Mouse (Mus musculus): ENCODE results near the gene Stxbp6.
"Not testable (repeated sequence)": the region's sequence is repeated elsewhere in the genome, so short reads cannot be mapped to it uniquely, and the experiment has no call there.

Stxbp6 gene

DNA sequence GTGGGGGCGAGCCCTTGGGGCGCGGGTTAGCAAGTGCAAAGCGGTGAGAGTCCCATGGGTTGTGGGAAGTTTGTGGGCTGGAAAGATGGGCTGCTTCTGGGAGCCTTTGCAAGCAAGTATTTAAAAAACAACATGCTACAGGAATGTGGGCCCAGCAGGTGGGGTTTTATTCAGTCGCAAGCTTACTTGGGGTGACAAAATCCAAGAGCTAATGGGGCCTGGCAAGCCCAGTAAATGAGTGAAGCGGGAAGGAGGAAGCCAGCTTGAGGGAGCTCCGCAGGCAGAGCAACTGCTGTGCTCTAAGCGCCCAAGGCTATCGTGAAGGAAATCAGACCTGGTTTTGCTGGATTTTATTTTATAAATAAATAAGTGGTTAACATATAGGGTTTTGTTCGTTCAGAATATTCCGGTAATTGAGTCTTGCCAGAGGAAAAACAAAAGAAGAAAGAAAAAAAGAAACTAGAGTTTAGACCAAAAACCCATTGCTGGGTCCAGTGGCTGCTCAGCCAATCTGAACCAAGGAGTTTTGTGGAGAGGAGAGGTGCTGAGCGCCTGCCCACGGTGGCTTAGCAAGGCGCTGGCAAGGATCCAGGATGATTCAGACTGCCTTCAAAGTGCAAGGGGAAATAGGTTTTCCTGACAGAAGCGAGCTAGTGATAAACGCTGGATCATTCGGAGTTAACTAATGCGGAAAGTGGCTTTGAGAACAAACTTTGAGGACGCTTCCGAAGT lies at the start of gene Stxbp6:
Stxbp6 (minus strand) TSS at position 99 of the 732 bp plus-strand sequence.
- DNase-seq, result peak in 1 of 2 experiments; percentile 9

DNA sequence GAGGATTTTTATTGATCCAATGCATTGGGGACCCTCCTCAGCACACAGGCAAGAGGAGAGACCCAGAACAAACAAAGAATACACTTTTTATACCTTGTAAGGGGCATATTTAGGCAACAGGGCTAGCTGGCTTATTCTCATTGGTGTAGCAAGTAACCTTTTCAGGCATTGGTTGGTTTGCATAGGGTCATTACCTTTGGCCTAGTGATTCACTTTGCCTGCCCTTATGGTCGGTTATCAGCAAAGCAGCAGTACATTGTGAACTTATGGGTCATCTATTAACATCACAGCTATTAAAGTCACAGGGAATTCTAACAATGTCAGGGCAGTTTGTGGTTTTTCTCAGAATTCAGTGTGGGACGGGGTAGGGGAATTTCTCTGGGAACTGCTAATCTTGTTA lies 28.4 kb upstream of the Stxbp6 start:
- not testable (repeated sequence) for DNase-seq

DNA sequence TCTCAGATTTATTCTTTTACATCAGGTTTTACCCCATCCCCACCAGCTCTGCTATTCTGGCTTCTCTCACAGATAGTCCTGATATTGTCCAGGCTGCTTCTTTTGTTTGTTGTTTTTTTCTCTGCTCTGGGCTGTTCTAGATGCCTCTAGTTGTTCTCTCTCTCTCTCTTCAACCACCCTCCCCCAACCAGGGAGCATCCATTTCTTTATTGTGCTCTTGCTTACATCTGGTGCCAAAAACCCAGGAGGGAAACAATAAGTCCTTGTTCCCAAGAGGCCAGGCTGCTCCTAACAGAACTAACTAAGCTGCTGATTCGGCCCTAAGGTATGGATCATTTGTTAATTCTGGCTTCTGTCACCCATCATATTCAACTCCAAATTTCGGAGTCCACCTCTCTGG lies 19.2 kb upstream of the Stxbp6 start:
- DNase-seq, result no peak

DNA sequence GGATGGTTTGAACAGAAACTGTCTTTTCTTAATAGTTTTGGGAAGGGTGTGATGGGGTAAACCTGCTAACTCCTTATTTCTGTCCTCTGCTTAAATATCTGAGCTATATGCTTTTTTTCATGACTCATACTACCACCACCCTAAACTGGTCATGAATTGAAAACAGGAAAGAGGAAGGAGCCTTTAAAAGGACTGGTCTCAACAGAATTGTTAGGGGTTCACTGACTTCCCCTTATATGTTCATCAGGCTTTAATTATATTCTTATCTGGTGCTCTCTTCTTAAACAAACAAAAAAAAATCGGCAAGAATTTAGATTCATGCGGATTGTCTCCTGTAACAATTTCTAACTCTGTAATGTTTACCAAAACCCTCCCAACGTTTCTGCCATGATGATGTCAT lies 17.9 kb upstream of the Stxbp6 start:
- DNase-seq, result no peak

DNA sequence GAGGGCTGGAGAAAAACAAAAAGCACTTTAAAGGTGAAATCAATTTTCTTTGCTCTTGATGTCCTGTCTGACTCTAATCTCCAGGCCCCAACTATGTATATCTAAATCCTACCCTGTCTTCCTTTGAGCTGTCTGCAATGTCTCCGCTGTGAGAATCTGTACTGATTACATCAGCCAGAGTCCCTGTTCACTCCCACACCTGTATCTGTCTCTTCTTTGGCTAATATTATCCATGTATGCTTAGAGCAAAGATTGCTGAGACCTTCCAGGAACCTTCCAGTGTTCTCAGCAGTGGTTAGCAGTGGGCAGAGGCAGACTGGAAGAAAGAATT lies 8.6 kb upstream of the Stxbp6 start:
- DNase-seq, result no peak

DNA sequence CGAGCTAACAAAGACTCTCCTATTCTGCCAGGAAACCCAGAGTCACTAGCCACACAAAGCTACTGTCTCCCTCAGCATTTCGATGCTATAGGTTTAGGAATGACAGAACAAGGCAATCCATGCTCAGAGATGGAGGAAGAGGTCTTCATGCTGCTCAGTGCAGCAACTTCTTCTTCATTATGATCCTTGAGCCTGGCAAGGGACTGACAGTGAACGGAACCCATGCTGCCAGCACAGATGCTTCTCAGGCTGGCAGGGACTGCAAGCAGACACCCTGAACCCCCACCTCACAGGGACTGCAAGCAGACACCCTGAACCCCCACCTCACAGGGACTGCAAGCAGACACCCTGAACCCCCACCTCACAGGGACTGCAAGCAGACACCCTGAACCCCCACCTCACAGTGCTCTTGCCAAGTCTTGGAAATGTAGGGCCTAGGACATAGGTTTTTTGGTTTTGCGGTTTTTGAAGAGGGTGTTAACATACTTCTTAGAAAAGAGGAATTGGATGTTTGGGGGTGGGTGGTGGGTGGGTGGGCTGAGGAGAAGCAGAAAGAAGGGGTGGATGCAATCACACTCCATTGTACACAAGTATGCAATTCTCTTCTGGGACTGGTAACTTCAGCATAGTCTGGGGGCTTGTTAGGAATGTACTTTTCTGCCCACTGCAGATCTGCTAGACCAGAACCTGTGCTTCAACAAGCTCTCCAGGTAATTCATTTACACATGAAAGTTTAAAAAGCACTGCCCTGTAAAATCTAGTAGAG lies 8.1 kb upstream of the Stxbp6 start:
- DNase-seq, result no peak

DNA sequence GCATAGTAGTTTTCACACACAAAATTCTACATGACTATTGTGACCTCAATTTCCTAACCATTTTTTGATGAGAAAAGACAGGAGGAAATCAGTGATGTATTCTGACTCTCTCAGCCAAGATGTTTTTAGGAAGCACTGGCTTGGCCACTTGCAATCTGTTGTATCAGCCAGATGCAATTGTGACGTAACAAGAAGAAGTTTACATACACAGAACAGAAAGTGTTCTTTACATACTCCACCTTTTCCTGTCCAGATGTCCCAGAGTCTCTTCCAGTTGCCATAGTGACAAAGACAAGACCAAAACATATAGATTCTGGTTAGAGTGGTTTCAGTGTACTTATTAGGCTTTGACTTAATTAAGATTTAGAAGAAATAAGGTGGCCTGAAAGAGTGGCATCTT lies 7.1 kb upstream of the Stxbp6 start:
- DNase-seq, result no peak

DNA sequence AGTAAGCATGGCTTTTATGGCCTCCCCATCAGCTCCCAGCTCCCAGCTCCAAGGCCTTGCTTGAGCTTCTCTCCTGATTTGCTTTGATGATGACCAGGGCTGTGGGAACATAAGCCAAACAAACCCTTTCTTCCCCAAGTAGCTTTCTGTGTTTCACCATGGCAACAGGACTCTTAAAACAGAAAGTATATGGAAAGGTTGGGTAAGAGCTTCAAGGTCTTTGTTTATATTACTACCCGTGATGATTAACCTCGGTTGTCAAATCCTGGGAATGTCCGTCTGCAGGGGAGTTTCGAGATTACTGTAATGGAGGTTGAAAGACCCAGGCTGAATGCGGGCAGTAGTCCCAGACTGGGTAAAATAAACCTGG lies 6.2 kb upstream of the Stxbp6 start:
- DNase-seq, result no peak

DNA sequence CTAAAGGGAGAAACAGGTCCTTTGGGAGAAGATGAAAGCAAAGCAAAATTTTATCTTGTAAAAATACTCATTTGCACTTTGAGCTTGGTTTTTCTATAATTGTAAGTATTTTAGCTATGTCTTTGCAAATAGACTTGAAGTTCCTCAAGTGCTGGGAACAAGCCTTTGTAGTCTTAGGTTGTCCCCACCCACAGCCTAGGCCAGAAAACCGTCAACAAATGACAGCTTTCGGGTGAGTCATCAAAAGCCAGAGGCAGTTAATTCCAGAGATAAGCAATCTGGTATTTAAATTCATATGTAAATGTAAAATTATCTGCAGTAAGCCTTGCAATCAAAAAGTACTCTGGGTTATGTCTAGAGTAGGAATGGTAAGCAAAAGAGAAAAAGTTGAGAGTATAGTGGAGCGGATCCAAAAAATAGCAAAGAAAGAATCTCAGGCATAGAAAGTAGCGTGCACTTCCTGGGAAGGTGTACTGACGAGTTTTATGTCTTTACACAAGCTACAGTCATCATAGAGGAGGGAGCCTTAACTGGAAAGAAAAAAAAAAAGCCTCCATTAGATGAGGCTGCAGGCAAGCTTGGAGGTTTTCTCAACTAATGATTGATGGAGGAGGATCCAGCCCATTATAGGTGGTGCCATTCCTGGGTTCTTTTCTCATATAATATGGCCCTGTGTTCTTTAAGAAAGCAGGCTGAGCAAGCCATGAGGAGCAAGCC lies 5.7 kb upstream of the Stxbp6 start:
- no peak for DNase-seq

DNA sequence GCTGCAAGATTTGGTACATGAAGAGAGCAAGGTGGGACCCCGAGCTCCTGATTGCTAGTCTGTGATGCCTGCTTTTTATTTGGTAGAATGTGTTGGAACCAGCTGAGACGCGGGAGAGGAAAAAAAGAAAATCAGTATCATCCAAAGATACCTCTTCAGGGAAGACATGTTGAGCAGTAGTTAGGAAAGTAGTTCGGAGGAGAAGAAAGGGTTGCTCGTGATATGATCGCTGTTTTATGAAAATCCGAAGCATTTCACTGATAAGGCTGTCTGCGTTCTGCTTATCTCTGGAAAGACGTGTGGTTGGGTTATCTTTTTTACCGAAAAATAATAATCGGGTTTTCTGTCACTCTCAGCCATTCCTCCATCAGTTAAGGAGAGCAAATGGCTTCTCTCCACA lies 1.1 kb upstream of the Stxbp6 start:
- DNase-seq, result no peak

DNA sequence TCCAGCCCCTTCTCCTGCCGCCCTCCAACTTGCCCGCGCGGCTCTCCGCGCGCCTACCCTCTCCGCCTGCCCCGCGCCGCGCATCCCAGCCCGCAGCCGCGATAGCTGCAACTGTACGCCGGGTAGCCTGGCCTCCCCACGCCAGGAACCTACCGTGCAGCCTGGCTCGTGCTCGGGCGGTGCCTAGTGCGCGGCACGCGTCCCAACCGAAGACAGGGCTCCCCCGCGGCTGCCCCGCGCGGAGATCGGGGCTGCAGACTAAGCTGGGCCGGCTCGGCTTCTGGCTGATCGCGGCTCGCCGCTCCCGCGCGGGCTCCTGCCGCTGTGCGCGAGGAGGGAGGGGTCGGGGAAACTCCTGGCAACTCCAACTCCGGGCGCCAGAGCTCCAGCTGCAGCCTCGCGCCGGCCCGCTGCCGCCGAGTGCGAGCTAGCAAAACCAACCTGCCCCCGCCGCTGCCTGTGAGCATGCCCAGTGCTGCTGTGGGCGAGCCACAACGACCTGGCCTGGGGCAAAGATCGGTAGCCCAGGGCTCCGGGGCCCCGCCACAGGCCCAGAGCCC lies 387 bp downstream of the Stxbp6 start:
- peak; percentile 24 to 27 for DNase-seq

DNA sequence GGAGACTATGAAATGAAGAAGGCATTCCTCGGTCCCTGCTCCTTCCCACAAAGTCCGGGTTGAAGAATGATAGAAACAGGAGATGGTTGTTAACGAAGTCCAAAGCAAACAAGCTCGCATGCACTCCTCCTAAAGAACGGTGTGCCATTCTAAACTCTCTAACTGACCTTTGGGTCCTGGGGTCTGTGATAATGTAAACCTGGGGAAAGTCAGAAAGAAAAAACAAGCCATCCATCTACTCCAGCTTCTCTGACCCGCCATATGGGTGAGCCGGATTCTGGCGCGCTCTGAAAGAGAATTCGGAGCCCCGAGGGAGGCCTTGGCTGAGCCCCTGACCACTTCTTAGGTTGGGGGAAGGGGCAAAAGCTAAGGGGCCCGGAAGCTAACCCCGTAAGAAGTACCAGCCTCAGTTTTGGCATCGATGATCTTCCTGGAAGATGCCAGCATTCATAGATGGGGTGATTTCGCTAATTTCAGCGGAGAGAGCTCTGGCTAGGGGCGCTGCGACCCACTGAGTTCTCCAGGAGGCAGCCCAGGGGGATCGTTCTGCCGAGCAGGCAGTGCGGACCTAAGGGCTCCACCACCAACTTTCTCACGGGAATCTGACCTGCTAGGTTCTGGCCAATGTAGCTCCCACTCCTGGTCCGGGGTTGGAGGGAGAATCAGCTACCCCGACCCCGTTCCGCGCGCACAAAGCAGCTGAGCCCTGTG lies 1.0 kb downstream of the Stxbp6 start:
- no peak for DNase-seq

DNA sequence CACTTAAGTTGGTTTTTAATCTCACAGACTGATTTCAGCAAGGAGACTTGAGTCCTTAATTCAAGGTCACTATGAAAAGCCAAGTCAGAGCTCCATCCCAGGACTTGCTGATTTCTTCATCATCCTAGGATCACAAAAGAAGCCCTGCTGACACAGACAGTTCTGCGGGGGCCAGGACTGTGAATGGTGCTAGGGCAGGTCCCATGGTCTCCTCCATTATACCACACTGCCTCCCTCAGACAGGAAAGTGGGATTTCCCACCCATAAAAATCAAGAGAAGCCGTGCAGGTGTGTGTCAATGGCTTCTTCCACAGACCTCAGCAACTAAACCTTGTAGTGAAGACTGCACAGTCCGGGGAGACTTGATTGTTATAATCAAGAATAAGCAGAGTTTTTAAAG lies 2.3 kb downstream of the Stxbp6 start:
- no peak for DNase-seq

DNA sequence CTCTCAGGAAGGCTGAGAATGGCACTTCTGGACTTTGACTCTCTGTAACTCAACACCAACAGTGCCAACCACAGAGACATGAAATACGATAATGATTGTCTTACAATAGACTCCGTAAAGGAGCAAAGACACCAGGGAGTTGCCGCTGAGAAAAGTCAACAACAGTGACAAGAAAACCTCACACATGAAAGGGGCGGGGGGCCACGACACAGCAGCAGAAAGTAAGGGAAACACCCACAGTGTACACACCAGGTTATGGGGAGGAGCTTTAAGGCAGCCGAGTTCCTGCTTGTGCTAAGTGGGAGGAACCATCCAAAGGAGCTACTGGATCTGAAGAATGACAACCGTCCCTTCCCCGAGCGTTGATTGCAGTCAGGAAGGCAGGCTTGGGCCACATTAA lies 4.3 kb downstream of the Stxbp6 start:
- no peak for DNase-seq

DNA sequence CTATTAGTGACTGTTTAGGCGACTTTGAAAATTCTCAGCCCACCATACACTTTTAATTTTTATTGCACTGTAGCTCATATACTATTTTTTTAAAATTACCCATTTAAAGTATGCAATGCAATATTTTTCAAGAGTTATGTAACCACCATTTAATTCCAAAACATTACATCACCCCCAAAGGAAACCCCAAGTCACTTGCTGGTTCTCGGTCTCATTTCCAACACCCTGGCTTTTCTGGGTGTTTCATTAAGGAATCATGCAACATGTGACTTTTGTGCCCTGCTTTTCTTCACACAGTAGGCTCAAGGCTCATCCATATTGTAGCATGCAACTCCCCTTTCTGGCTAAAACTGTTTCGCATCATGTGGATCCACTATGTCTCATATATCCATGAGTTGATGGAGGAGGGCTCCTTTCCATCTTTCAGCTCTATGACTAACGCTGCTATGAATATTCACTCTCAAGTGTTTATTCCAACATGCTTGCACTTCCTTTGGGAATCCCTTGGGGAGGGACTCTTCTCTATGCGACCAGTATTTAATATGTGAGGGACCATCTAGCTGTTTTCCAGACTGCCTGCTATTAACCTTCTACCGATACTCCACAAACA lies 6.3 kb downstream of the Stxbp6 start:
- DNase-seq, result no peak

DNA sequence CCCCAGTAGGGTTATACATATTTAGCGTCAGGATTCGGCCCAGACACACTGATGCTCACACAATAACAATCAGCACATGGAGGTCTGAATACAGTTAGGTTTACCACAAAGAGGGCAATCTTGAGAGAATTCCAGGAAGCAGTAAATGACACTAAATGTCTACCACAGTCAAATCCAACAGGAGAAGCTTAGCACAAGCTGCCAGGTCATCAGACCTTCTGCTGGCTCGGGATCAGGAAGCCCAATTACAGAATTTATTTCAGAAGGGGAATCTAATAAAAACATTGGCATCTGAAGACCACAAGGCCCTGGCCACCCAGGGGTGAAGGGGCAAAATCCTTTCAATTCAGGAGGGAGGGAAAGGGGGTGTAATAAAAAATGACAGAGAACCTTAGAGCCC lies 6.8 kb downstream of the Stxbp6 start:
- DNase-seq, result no peak

DNA sequence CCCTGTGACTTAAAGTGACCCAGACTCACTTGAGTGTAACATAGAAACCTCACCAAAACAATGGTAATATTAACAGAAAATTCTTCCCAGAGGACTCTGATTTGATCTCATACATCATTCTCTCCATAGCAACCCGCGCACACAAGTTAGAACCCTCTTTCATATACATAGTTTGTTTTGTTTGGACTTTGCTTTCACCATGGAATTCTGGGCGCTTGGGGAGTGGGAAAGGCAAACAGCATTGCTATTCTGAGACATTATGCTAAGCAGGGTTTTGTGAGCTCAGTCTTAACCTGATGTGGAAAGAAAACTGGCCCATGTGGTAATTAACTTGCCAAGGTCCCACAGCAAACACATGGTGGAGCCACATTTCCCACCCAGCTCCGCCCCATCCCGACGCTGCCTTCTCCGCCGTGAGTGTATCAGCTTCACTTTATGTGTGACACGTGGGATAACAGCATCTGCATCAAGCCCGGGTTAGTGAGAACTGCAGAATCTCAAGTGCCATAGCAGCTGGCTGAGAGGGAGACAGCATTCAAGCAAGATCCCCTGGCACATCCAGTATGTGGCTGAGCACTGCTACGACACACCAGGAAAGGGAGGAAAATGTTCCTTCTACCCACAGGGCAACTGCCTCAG lies 7.3 kb downstream of the Stxbp6 start:
- DNase-seq, result no peak

DNA sequence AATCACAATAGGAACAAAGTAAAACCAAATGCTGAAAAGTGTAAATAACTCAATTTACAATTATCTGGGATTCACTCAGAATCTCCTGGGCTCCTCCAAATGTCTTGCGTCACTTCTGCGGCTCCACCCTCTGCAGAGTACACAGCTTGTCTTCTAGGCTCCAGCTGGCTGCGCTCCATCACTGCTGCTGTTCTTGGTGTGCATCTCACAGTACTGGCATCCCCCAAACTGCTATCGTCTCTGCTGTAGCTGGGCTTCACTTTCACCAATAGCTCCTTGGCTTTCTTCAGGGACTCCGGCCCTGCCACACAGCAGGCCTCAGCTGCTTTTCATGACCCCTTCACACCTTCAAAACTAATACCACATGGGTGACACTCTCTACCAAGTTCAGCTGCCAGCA lies 10.9 kb downstream of the Stxbp6 start:
- no peak for DNase-seq

DNA sequence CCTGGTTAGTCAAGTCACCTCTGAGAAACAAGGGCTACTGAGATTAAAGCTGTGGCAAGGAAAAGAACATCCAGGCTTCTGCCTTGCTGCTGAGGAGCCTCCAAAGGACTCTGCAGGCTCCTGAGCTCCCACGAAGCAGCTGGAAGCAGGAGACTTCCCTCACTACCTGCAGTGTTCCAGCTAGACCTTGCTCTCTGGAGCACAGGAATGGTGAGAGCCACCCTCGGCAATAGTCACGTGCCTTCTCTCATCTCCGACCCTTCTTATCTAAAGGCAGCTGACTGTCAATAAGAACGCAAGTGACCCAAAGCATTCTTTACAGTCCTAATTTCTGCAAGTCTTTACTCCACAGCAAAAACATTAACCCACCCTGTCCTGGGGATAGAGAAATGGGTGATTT lies 13.2 kb downstream of the Stxbp6 start:
- no peak for DNase-seq

DNA sequence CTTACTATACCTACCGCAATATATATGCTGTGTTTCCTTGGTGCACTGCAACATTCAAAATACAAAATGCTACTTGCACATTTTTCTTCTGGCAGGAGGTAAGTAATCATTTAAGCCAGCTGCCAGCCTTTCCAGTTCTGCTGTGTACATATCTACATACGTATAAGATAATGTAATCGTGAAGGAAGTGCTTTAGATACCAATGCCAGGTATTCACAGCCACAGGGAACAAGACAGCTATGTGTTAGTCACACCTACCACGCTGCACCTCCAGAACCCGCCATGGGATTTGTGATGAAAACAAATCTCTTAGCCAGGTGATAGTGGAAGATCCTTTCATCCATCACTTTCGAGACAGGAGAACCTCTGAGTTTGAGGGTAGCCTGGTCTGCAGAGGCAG lies 13.7 kb downstream of the Stxbp6 start:
- no peak for DNase-seq

DNA sequence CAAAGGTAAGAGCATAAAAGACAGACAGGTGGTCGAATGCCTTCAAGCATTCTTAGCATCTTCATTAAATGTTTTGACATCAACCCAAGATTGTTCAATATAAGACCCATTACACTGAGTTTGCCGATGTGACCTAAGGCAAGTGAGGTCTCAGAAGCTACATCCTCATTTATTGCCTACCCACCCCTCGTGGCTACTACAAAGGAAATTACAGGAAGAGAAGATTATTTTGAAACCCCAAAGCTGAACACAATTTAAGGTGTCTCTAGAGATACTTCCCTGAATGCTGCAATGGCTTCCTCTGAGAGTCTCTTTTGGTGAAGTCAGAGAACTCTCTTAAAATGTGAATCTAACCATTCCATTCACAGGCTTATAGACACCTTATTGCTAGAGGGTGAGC lies 16.5 kb downstream of the Stxbp6 start:
- DNase-seq, result no peak

DNA sequence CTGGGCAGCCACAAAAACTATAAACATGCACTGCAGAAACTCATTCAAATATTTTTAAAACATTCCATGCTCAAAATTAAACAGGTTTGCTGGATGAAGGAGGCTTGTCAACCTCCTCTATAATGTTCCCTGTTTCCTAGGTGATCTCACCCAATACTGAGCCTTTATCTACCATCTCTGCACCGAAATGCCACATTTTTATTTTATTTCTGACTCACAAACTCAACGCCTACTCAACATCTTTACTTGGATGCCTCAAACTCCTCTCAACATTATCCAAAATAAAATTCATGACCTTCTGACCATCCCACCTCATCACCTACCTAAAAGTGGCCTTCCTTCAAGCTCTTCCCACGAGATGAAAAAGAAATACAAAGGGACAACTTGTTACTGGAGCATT lies 18.1 kb downstream of the Stxbp6 start:
- DNase-seq, result no peak

Measured in cerebellum, adult 18-20 months (tissue).